Mouse (Mus musculus) liver, postnatal 0 days (tissue): Measurements from ENCODE around the gene Serpina1c.
"Not testable (repeated sequence)": the region's sequence is repeated elsewhere in the genome, so short reads cannot be mapped to it uniquely, and the experiment has no call there.

Experiments used
- CTCF ChIP-seq: sonication (generic); IDR thresholded peaks from 2 replicates; pipeline ENCODE4 v1.5.1; 2016; ENCODE audit warnings: antibody characterized with exemption, low read depth
- EP300 ChIP-seq: IDR thresholded peaks from 2 replicates; pipeline ENCODE4 v1.6.1; 2016; ENCODE audit warnings: antibody characterized with exemption, low read depth, mild to moderate bottlenecking

- TF ChIP-seq CTCF, EP300: not testable (repeated sequence)
These were observed 41.3 kb downstream of the Serpina1c start, which contains the start of gene Serpina1a for GRCm38 (mm10) chr12:103863101-103863974.
